Mouse (Mus musculus): ENCODE data around the gene Sf3a2. TPM values are rescaled to one million over a fixed set of nuclear protein-coding genes. Genes with fewer than 3 reads are reported as not detected.
"Not testable (repeated sequence)": the region's sequence is repeated elsewhere in the genome, so short reads cannot be mapped to it uniquely, and the experiment has no call there.

Gene Sf3a2
- polyA plus RNA-seq, 1 experiment from 2014 or later = 51.2 TPM

DNA sequence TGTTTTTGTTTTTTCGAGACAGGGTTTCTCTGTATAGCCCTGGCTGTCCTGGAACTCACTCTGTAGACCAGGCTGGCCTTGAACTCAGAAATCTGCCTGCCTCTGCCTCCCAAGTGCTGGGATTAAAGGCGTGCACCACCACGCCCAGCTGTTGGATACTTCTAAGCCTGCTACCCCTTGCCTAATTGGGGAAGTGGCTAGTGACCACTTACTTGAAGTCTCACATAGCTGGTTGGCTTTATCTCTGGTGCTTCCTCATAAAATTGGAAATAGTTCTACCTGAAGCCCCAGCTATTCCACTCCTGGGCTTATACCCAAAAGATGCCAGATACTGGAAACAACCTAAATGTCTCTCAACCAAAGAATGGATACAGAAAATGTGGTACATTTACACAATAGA, 18.3 kb downstream of the Sf3a2 start:
- H3K36me3 ChIP-seq; H3K4me2 ChIP-seq; H3K27ac ChIP-seq (ENCODE audit: poor library complexity, severe bottlenecking); H3K9ac ChIP-seq; H3K9me3 ChIP-seq (replicated peaks); H3K4me3 ChIP-seq; ATAC-seq (ENCODE audit: insufficient number of reproducible peaks, low FRiP score): not testable (repeated sequence)
- Histone ChIP-seq H3K27me3 (replicated peaks) (peaks cover 15% of the 10 kb centered on the region; the same call in 1 of the 2 replicates), H3K4me1 (replicated peaks) (peaks cover 12% of the 10 kb centered on the region)
- WGBS = 75% methylated on average over 3 of the region's 3 CpGs

DNA sequence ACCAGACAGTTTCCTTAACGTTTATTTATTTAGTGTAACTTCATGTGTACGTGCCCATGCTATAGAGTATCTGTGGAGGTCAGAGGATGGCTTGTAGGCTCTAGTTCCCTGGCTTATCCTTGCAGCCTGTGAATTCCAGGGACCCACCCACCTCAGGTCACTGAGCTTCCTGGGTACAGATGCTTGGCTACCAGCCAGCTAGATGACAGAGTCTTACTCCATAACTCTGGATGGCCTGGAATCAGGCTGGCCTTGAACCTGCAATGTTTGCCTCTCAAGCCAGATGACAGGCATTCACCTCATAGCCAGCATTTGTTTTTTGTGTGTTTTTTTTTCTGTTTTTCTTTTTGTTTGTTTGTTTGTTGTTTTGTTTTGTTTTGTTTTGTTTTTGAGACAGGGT, 19.2 kb downstream of the Sf3a2 start:
- no peak overlapping the region for H3K4me2 ChIP-seq
- H3K27me3 ChIP-seq (replicated peaks) = peaks cover 12% of the 10 kb centered on the region; the same call in 1 of the 2 replicates
- 58% methylated on average over 2 of the region's 2 CpGs for WGBS
- no peak overlapping the region for H3K9ac ChIP-seq
- ATAC-seq (ENCODE audit: insufficient number of reproducible peaks, low FRiP score) = no peak
- H3K4me3 ChIP-seq = no peak overlapping the region
- peaks cover 10% of the 10 kb centered on the region for H3K4me1 ChIP-seq (replicated peaks)
- H3K36me3 ChIP-seq = no peaks in the 10 kb centered on the region
- H3K9me3 ChIP-seq (replicated peaks) = no peaks in the 10 kb centered on the region
- H3K27ac ChIP-seq (ENCODE audit: poor library complexity, severe bottlenecking) = no peak overlapping the region

DNA sequence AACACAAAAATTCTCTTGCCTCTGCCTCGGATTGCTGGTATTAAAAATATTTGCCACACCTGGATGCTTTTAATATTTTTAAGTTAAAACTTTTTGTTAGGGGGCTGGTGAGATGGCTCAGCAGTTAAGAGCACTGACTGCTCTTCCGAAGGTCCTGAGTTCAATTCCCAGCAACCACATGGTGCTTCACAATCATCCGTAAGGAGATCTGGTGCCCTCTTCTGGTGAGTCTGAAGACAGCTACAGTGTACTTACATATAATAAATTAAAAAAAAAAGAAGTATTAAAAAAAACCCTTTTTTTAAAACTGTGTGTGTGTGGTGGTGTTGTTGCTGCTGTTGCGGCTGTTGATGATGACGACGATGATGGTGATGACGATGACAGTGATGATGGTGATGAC, 20.0 kb downstream of the Sf3a2 start:
- H3K4me1 ChIP-seq (replicated peaks); ATAC-seq (ENCODE audit: insufficient number of reproducible peaks, low FRiP score); H3K9ac ChIP-seq; H3K27me3 ChIP-seq (replicated peaks); H3K4me3 ChIP-seq; H3K36me3 ChIP-seq; H3K27ac ChIP-seq (ENCODE audit: poor library complexity, severe bottlenecking); H3K9me3 ChIP-seq (replicated peaks); H3K4me2 ChIP-seq: not testable (repeated sequence)
- 81% methylated on average over 7 of the region's 7 CpGs for WGBS

DNA sequence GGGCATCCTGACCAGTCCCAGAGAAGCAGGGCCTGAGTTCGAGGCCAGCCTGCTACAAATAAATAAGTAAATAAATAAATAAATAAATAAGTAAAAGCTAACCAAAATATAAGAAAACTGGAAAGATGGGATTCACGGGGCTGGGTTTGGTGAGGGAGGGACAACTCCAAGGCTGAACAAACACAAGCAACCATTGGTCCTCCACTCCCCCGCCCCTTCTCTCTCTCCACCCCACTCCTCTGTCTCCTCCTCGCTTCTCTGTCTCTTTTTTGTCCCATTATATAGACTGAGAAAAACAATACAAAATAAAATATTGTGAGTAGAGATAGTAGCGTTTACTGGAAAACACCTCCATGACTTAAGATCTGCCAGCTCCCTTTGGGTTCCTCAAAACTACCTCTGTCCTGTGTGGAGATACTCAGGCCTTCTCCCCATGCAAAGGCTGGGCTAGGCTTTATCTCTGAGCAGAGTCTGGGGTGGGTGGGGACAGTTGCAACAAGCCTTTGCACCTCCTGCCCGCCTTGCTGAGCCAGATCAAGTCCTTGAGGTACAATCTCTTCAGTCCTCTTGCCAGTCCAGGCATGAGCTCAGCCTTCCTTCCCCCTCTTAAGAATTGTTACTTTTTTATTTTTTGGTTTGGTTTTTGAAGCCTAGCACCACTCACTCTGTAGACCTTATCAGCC, 20.7 kb downstream of the Sf3a2 start:
- Histone ChIP-seq H3K27ac (ENCODE audit: poor library complexity, severe bottlenecking) (no peak overlapping the region), H3K36me3 (no peaks in the 10 kb centered on the region), H3K9ac (no peak overlapping the region), H3K4me1 (replicated peaks) (0 out of 2 replicates have a peak, but pooled peaks cover 2% of the 10 kb centered on the region), H3K4me2 (no peak overlapping the region), H3K4me3 (no peak overlapping the region), H3K9me3 (replicated peaks) (no peaks in the 10 kb centered on the region), H3K27me3 (replicated peaks) (no peaks in the 10 kb centered on the region)
- peak; percentile 72; the same call in 1 of the 2 replicates for ATAC-seq (ENCODE audit: insufficient number of reproducible peaks, low FRiP score)
- 57% methylated on average over 6 of the region's 6 CpGs for WGBS

DNA sequence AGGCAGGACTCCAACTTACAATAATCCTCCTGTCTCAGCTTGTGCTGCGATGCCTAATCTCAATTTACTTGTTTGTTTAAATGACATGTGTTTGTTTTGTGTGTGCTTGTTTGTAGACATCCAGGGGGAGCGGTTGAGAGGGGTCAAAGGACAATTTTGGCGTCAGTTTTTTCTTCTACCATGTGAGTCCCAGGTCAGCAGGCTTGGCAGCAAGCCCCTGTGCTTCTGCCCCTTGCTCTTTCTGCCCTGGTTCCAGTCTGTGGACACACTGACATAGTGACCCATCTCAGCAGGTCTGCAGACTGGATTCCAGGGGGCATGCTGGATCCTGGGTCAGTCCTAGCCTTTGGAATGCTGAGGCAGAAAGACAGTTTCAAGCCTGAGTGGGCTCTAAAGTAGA, 21.4 kb downstream of the Sf3a2 start:
- Histone ChIP-seq H3K9me3 (replicated peaks) (no peaks in the 10 kb centered on the region), H3K4me2 (no peak overlapping the region), H3K27ac (ENCODE audit: poor library complexity, severe bottlenecking) (no peak overlapping the region), H3K4me1 (replicated peaks) (0 out of 2 replicates have a peak, but pooled peaks cover 2% of the 10 kb centered on the region), H3K4me3 (no peak overlapping the region), H3K27me3 (replicated peaks) (no peaks in the 10 kb centered on the region), H3K9ac (no peak overlapping the region), H3K36me3 (no peaks in the 10 kb centered on the region)
- 54% methylated on average over 3 of the region's 3 CpGs for WGBS
- no peak for ATAC-seq (ENCODE audit: insufficient number of reproducible peaks, low FRiP score)

DNA sequence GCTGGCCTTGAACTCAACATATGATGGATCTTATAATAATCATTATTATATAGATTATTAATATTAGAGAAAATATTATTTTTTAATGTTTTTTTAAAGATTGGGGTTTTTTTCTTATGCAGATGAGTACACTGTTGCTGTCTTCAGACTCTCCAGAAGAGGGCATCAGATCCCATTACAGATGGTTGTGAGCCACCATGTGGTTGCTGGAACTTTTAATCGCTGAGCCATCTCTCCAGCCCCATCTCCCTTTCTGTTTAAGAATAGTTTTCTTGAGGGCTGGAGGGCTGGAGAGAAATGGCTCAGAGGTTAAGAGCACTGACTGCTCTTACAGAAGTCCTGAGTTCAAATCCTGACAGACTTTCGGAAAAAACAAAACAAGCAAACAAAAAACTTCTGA, 24.0 kb downstream of the Sf3a2 start:
- Histone ChIP-seq H3K9ac (no peak overlapping the region), H3K27ac (ENCODE audit: poor library complexity, severe bottlenecking) (no peak overlapping the region), H3K27me3 (replicated peaks) (no peaks in the 10 kb centered on the region), H3K9me3 (replicated peaks) (no peaks in the 10 kb centered on the region), H3K4me3 (no peak overlapping the region), H3K4me2 (no peak overlapping the region), H3K36me3 (no peaks in the 10 kb centered on the region), H3K4me1 (replicated peaks) (0 out of 2 replicates have a peak, but pooled peaks cover 2% of the 10 kb centered on the region)
- WGBS = 43% methylated on average over 2 of the region's 2 CpGs
- no peak for ATAC-seq (ENCODE audit: insufficient number of reproducible peaks, low FRiP score)

DNA sequence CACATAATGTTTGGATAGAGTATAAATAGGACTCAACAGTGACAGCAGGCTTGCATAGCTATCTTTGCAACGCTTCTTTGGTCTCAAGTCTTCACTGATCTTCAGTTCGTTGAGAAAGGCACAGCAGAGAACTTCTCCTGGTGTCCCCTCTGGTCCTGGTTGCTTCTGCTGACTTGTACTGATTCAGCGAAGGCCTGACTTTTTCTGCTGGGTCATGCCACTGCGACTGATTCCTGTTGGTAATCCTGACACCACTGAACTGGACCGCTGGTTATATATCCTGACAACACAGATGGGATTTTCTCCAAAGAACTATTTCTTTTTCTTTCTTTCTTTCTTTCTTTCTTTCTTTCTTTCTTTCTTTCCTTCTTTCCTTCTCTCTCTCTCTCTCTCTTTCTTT, 24.5 kb downstream of the Sf3a2 start:
- 83% methylated on average over 5 of the region's 5 CpGs for WGBS
- Histone ChIP-seq H3K9me3 (replicated peaks) (no peaks in the 10 kb centered on the region), H3K4me2 (no peak overlapping the region), H3K9ac (no peak overlapping the region), H3K27me3 (replicated peaks) (no peaks in the 10 kb centered on the region), H3K27ac (ENCODE audit: poor library complexity, severe bottlenecking) (no peak overlapping the region), H3K4me1 (replicated peaks) (peaks cover 4% of the 10 kb centered on the region; the same call in 1 of the 2 replicates), H3K36me3 (no peaks in the 10 kb centered on the region), H3K4me3 (no peak overlapping the region)
- no peak for ATAC-seq (ENCODE audit: insufficient number of reproducible peaks, low FRiP score)

DNA sequence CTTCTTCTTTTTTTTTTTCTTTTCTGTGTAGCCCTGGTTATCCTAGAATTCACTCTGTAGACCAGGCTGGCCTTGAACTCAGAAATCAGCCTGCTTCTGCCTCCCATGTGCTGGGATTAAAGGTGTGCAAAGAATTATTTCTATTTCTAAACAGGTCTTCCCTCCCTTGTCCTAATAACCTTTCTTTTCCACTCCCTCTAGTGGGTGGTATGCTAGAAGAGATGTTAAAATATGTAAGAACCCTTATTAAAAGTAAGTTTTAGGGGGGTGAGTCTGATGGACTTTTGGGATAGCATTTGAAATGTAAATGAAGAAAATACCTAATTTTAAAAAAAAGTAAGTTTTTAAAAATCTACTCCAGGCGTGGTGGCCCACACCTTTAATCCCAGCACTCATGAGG, 25.3 kb downstream of the Sf3a2 start:
- no peak overlapping the region for H3K27ac ChIP-seq (ENCODE audit: poor library complexity, severe bottlenecking)
- no peak overlapping the region for H3K4me2 ChIP-seq
- peaks cover under 1% of the 10 kb centered on the region for H3K36me3 ChIP-seq
- no peak overlapping the region for H3K9ac ChIP-seq
- H3K4me3 ChIP-seq = no peak overlapping the region
- H3K4me1 ChIP-seq (replicated peaks) = peaks cover 12% of the 10 kb centered on the region
- no peak for ATAC-seq (ENCODE audit: insufficient number of reproducible peaks, low FRiP score)
- 77% methylated on average over 1 of the region's 1 CpGs for WGBS
- no peaks in the 10 kb centered on the region for H3K27me3 ChIP-seq (replicated peaks)
- H3K9me3 ChIP-seq (replicated peaks) = no peaks in the 10 kb centered on the region

DNA sequence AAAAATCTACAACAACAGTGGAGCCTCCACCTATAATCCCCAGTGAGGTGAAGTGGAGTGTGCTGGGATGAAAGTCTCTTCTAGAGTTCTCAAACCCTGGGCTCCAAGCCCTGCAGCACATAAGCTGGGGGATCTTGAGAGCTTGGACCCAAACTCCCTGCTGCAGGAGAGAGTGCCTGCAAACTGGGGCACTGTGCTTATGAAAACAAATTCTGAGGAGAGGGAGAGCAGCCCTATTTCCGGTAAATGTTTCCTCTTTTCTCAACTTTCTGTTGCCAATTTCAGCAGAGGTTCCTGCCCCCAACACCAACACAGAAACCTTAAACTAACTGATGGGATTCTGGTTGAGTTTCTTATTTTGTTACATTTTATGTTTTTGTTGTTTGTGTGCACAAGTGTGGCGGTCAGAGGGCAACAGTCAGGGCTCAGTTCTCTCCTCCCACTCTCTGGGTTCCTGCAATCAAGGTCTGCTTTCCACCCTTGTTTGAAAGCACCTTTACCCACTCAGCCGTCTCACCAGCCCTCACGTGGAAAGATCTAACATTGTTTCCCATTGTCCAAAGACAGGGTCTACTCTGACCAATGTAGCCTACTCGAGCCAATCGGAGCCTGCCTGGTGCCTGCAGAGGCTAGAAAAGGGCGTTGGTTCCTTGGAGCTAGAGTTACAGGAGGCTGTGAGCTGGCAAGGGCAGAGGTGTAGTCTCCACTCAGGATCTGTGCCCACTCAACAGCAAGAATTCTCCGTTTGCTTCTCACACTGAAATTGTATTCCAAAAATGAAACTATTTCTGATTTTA, 26.0 kb downstream of the Sf3a2 start:
- H3K4me2 ChIP-seq = no peak overlapping the region
- WGBS = 60% methylated on average over 8 of the region's 8 CpGs

DNA sequence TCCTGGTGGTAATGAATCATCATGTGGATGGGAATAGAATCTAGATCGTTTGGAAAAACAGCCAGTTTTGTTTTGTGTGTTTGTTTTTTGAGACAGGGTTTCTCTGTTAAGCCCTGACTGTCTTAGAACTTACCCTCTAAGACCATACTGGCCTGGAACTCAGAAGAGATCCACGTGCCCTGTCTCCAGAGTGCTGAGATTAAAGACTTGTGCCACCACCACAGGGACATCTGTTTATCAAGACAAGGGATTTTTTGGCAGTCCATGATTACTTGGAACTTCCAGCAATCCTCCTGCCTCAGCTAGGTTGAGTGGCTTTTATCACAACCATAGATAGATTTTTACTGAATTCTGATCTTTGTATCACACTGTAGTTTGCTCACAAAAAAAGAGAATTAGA, 26.8 kb downstream of the Sf3a2 start:
- H3K4me1 ChIP-seq (replicated peaks) = peaks cover 22% of the 10 kb centered on the region
- no peak overlapping the region for H3K4me3 ChIP-seq
- no peak overlapping the region for H3K9ac ChIP-seq
- H3K9me3 ChIP-seq (replicated peaks) = no peaks in the 10 kb centered on the region
- no peaks in the 10 kb centered on the region for H3K27me3 ChIP-seq (replicated peaks)
- no peak overlapping the region for H3K27ac ChIP-seq (ENCODE audit: poor library complexity, severe bottlenecking)
- no peak for ATAC-seq (ENCODE audit: insufficient number of reproducible peaks, low FRiP score)
- peaks cover 13% of the 10 kb centered on the region for H3K36me3 ChIP-seq
- whole genome bisulfite sequencing = 73% methylated on average over 2 of the region's 2 CpGs
- no peak overlapping the region for H3K4me2 ChIP-seq

More for the DNA sequence above, 26.0 kb downstream of the Sf3a2 start:
- H3K27ac ChIP-seq (ENCODE audit: poor library complexity, severe bottlenecking) = peak overlapping the region; percentile 18; the same call in 1 of the 2 replicates
- 0 out of 2 replicates have a peak overlapping the region, but pooled peaks have one; percentile 13 for H3K9ac ChIP-seq
- H3K36me3 ChIP-seq = peaks cover 5% of the 10 kb centered on the region
- no peak for ATAC-seq (ENCODE audit: insufficient number of reproducible peaks, low FRiP score)
- no peaks in the 10 kb centered on the region for H3K27me3 ChIP-seq (replicated peaks)
- no peaks in the 10 kb centered on the region for H3K9me3 ChIP-seq (replicated peaks)
- peaks cover 14% of the 10 kb centered on the region for H3K4me1 ChIP-seq (replicated peaks)
- H3K4me3 ChIP-seq = no peak overlapping the region
